Mouse (Mus musculus): ENCODE data around the gene Camk2d.

DNA sequence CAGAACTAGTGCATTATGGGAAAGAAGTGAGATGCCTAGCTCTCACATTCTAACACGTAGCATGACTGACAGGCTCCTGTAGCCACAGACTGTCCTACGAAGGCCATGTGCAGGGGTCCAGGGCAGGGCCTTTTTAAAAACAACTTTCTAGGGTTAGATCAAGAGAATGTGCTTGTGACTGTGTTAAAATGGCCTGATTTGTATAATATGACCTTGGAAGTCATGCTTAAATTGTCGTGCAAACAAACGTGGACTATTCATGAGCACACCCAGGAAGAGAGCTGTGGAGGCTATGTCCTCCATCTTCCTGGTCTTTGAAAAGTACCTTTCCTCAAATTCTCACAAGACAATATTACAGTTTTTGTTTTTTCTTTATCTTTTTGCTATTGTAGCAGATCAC, 91.0 kb downstream of the Camk2d start:
- TF ChIP-seq CTCF (IDR thresholded peaks at IDR 0.05; ENCODE audit: low read depth, low read length) (no peak), TAL1 (conservative IDR thresholded peaks at IDR 0.05; ENCODE audit: low read depth, low read length) (no peak), GATA1 (IDR thresholded peaks at IDR 0.05; ENCODE audit: borderline replicate concordance, low read length) (no peak), GATA2 (IDR thresholded peaks at IDR 0.05; ENCODE audit: borderline replicate concordance, low read depth, low read length) (no peak), POLR2AphosphoS5 (IDR thresholded peaks at IDR 0.05; ENCODE audit: insufficient replicate concordance, low read depth, low read length) (no peak)

Measured in G1E (cell line).